Mouse (Mus musculus) heart, embryonic 11.5 days (tissue): ENCODE data around the gene Pdzd8. TPM values are rescaled to one million over a fixed set of nuclear protein-coding genes. Genes with fewer than 3 reads are reported as not detected.

Experiments used
- ATAC-seq: fragments of 200-750 bp; cut with Nextera tagmentation; replicated peaks from 2 replicates; pipeline ENCODE4 v1.8.0; 2017; ENCODE audit warnings: moderate library complexity; ENCODE audit not compliant: insufficient number of reproducible peaks, low FRiP score, low TSS enrichment
- H3K27ac ChIP-seq: fragments of 300-500 bp; sonication (generic); 2 replicates; pipeline ENCODE4 v1.5.1; 2014; ENCODE audit warnings: mild to moderate bottlenecking, low read depth, low read length
- H3K27me3 ChIP-seq: fragments of 300-500 bp; sonication (generic); 2 replicates; pipeline ENCODE4 v1.6.1; 2014; ENCODE audit warnings: mild to moderate bottlenecking, low read length, mixed read lengths; ENCODE audit not compliant: control insufficient read depth, insufficient read depth
- H3K36me3 ChIP-seq: fragments of 300-500 bp; sonication (generic); 2 replicates; pipeline ENCODE4 v1.6.1; 2014; ENCODE audit warnings: mild to moderate bottlenecking, low read length, moderate library complexity, mixed read lengths; ENCODE audit not compliant: control insufficient read depth, insufficient read depth
- H3K4me1 ChIP-seq: fragments of 300-500 bp; sonication (generic); 2 replicates; pipeline ENCODE4 v1.6.1; 2014; ENCODE audit warnings: low read length; ENCODE audit not compliant: control insufficient read depth, insufficient read depth
- H3K4me2 ChIP-seq: fragments of 300-500 bp; sonication (generic); 2 replicates; pipeline ENCODE4 v1.6.1; 2014; ENCODE audit warnings: mild to moderate bottlenecking, moderate library complexity
- H3K4me3 ChIP-seq: fragments of 300-500 bp; sonication (generic); 2 replicates; pipeline ENCODE4 v1.5.1; 2014; ENCODE audit warnings: low read depth, low read length
- H3K9ac ChIP-seq: fragments of 300-500 bp; sonication (generic); 2 replicates; pipeline ENCODE4 v1.6.1; 2014; ENCODE audit warnings: mild to moderate bottlenecking, low read depth, low read length, moderate library complexity
- H3K9me3 ChIP-seq: fragments of 300-500 bp; sonication (generic); replicated peaks from 2 replicates; pipeline ENCODE4 v1.6.1; 2016; ENCODE audit warnings: low read length; ENCODE audit not compliant: control insufficient read depth
- WGBS: fragments of 180-500 bp; shearing (Covaris S2); extraction: QIAGEN DNeasy Blood & Tissue Kit; methylation state at CpG from one replicate; pipeline ENCODE4 v1.1.7; 2014; ENCODE audit not compliant: insufficient replicate concordance; 5-methylcytosine and 5-hydroxymethylcytosine counted together
- polyA plus RNA-seq: library from polyadenylated mRNA; unstranded; fragments of >200 nt; fragmentation: Nextera tagmentation; extraction: Ambion mirVana; gene quantifications from 2 replicates; pipeline ENCODE4 v1.2.1, GENCODE M21; 2014

The Pdzd8 gene
- polyA plus RNA-seq, 1 experiment from 2014 or later = 12.1 TPM

GRCm38 (mm10) chr19:59349329-59349960, 3.9 kb upstream of the Pdzd8 start:
- no peaks in the 10 kb centered on the region for H3K9me3 ChIP-seq
- no peak overlapping the region for H3K27ac ChIP-seq
- peaks cover 3% of the 10 kb centered on the region; the same call in 1 of the 2 replicates for H3K4me1 ChIP-seq
- WGBS = 80% methylated on average over 6 of the region's 6 CpGs
- ATAC-seq = no peak
- H3K36me3 ChIP-seq = no peaks in the 10 kb centered on the region
- peaks cover 29% of the 10 kb centered on the region for H3K27me3 ChIP-seq
- no peak overlapping the region for H3K9ac ChIP-seq
- no peak overlapping the region for H3K4me2 ChIP-seq
- no peak overlapping the region for H3K4me3 ChIP-seq

- Histone ChIP-seq H3K27me3 (peaks cover 15% of the 10 kb centered on the region), H3K9ac (peak overlapping the region; percentile 86), H3K4me2 (peak overlapping the region; percentile 99), H3K36me3 (no peaks in the 10 kb centered on the region), H3K4me1 (peaks cover 15% of the 10 kb centered on the region), H3K27ac (peak overlapping the region; percentile 89), H3K4me3 (peak overlapping the region; percentile 82), H3K9me3 (no peaks in the 10 kb centered on the region)
- ATAC-seq = no peak
- 5% methylated on average over 11 of the region's 11 CpGs for WGBS
Measured at GRCm38 (mm10) chr19:59346325-59346724, 745 bp upstream of the Pdzd8 start.

GRCm38 (mm10) chr19:59345081-59345657, 411 bp downstream of the Pdzd8 start:
- no peaks in the 10 kb centered on the region for H3K36me3 ChIP-seq
- peak overlapping the region; percentile 82 for H3K4me3 ChIP-seq
- peak overlapping the region; percentile 99 for H3K4me2 ChIP-seq
- no peaks in the 10 kb centered on the region for H3K9me3 ChIP-seq
- peaks cover 5% of the 10 kb centered on the region; the same call in 1 of the 2 replicates for H3K27me3 ChIP-seq
- H3K9ac ChIP-seq = peak overlapping the region; percentile 86
- H3K27ac ChIP-seq = peak overlapping the region; percentile 89
- ATAC-seq = peak; percentile 28
- under 1% methylated on average over 53 of the region's 70 CpGs for WGBS
- peaks cover 17% of the 10 kb centered on the region for H3K4me1 ChIP-seq

- Histone ChIP-seq H3K4me3 (peak overlapping the region; percentile 82), H3K27me3 (no peaks in the 10 kb centered on the region), H3K36me3 (no peaks in the 10 kb centered on the region), H3K9ac (peak overlapping the region; percentile 86), H3K9me3 (no peaks in the 10 kb centered on the region), H3K4me1 (peaks cover 17% of the 10 kb centered on the region), H3K4me2 (peak overlapping the region; percentile 99), H3K27ac (no peak overlapping the region)
- no peak for ATAC-seq
- under 1% methylated on average over 14 of the region's 14 CpGs for WGBS
Measured at GRCm38 (mm10) chr19:59344304-59344711, 1.3 kb downstream of the Pdzd8 start.

- Histone ChIP-seq H3K27me3 (no peaks in the 10 kb centered on the region), H3K9me3 (no peaks in the 10 kb centered on the region), H3K9ac (no peak overlapping the region), H3K27ac (no peak overlapping the region), H3K4me1 (peaks cover 17% of the 10 kb centered on the region), H3K4me2 (peak overlapping the region; percentile 99), H3K36me3 (no peaks in the 10 kb centered on the region), H3K4me3 (peak overlapping the region; percentile 82)
- 41% methylated on average over 2 of the region's 2 CpGs for WGBS
- no peak for ATAC-seq
Measured at GRCm38 (mm10) chr19:59342964-59343363, 2.6 kb downstream of the Pdzd8 start.

GRCm38 (mm10) chr19:59339908-59340307, 5.7 kb downstream of the Pdzd8 start:
- no peaks in the 10 kb centered on the region for H3K27me3 ChIP-seq
- H3K4me3 ChIP-seq = no peak overlapping the region
- no peak overlapping the region for H3K4me2 ChIP-seq
- peaks cover 3% of the 10 kb centered on the region; the same call in 1 of the 2 replicates for H3K36me3 ChIP-seq
- ATAC-seq = no peak
- no peak overlapping the region for H3K9ac ChIP-seq
- 82% methylated on average over 3 of the region's 3 CpGs for WGBS
- H3K27ac ChIP-seq = no peak overlapping the region
- peaks cover 17% of the 10 kb centered on the region for H3K4me1 ChIP-seq
- no peaks in the 10 kb centered on the region for H3K9me3 ChIP-seq

- H3K4me1 ChIP-seq = peaks cover 10% of the 10 kb centered on the region
Measured at GRCm38 (mm10) chr19:59337872-59338681, 7.5 kb downstream of the Pdzd8 start.

GRCm38 (mm10) chr19:59336655-59337054, 8.9 kb downstream of the Pdzd8 start:
- H3K27ac ChIP-seq = no peak overlapping the region
- no peak overlapping the region for H3K4me3 ChIP-seq
- peaks cover 5% of the 10 kb centered on the region; the same call in 1 of the 2 replicates for H3K4me1 ChIP-seq
- WGBS = 94% methylated on average over 1 of the region's 1 CpGs
- H3K4me2 ChIP-seq = no peak overlapping the region
- no peak overlapping the region for H3K9ac ChIP-seq
- peaks cover 3% of the 10 kb centered on the region; the same call in 1 of the 2 replicates for H3K36me3 ChIP-seq
- no peak for ATAC-seq
- H3K27me3 ChIP-seq = no peaks in the 10 kb centered on the region
- no peaks in the 10 kb centered on the region for H3K9me3 ChIP-seq

More at GRCm38 (mm10) chr19:59337872-59338681, 7.5 kb downstream of the Pdzd8 start:
- Histone ChIP-seq H3K4me2 (no peak overlapping the region), H3K27ac (no peak overlapping the region), H3K36me3 (peaks cover 3% of the 10 kb centered on the region; the same call in 1 of the 2 replicates), H3K27me3 (no peaks in the 10 kb centered on the region), H3K9ac (no peak overlapping the region), H3K4me3 (no peak overlapping the region), H3K9me3 (no peaks in the 10 kb centered on the region)
- ATAC-seq = no peak
- 93% methylated on average over 3 of the region's 3 CpGs for WGBS
